Mouse (Mus musculus) brain, embryonic 14.5 days (tissue): Measurements from ENCODE around the gene Ttbk1. TPM values are rescaled to one million over a fixed set of nuclear protein-coding genes. Genes with fewer than 3 reads are reported as not detected.

Experiments used
- DNase-seq: peaks from one replicate; pipeline ENCODE4 v3.0.0-alpha.2; 2011; ENCODE audit warnings: low read depth
- CTCF ChIP-seq: fragments of 200-500 bp; IDR thresholded peaks from 2 replicates; pipeline ENCODE4 v1.5.1; 2012; ENCODE audit warnings: inconsistent platforms, mild to moderate bottlenecking, moderate library complexity, borderline replicate concordance; ENCODE audit not compliant: insufficient read depth, insufficient read length; ENCODE audit errors: extremely low read depth
- POLR2A ChIP-seq: fragments of 200-500 bp; IDR thresholded peaks from 2 replicates; pipeline ENCODE4 v1.6.1; 2012; ENCODE audit warnings: mild to moderate bottlenecking, inconsistent platforms, borderline replicate concordance; ENCODE audit not compliant: poor library complexity, insufficient read depth, insufficient read length, severe bottlenecking; ENCODE audit errors: extremely low read depth
- polyA plus RNA-seq: library from polyadenylated mRNA; depleted of rRNA; stranded (reverse); fragments of >200 nt; gene quantifications from 2 replicates; pipeline ENCODE4 v1.2.3, GENCODE M21; 2012; rRNA removed

Gene Ttbk1
- polyA plus RNA-seq, 1 experiment: 35.4 TPM

DNA sequence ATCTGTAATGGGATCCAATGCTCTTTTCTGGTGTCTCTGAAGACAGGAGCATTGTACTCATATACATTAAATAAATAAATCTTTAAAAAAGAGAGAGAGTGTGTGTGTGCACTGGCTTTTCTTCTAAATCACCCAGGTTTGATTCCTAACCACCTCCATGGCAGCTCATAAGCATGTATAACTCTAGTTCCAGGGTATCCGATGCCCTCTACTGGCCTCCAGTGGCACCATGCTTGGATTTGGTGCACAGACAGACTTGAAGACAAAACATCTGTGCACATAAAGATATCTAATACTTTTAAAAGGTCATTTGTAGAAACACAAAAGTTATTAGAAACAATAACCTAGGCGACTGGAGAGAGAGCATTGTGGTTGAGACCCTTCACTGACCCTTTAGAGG lies 94.5 kb downstream of the Ttbk1 start:
- TF ChIP-seq POLR2A (no peak), CTCF (peak; percentile 76; the same call in 1 of the 2 replicates)
- peak; percentile 77 for DNase-seq

Other genes with a start within 250 kb of the Ttbk1 start
- gene Polr1c, start 239.6 kb downstream of the Ttbk1 start, polyA plus RNA-seq: 98.2 and 137 TPM in 2 replicates
- gene Yipf3, start 239.6 kb downstream of the Ttbk1 start, polyA plus RNA-seq: 84.0 and 96.8 TPM in 2 replicates
- gene Lrrc73, start 234.1 kb downstream of the Ttbk1 start, polyA plus RNA-seq: 31.1 and 31.9 TPM in 2 replicates
- gene Tjap1, start 204.6 kb downstream of the Ttbk1 start, polyA plus RNA-seq: 58.8 and 77.3 TPM in 2 replicates
- gene Dlk2, start 190.3 kb downstream of the Ttbk1 start, polyA plus RNA-seq: 93.3 and 114 TPM in 2 replicates
- 17.5 and 20.9 TPM in 2 replicates for gene Abcc10, start 159.3 kb downstream of the Ttbk1 start, polyA plus RNA-seq
- gene Zfp318, start 103.9 kb downstream of the Ttbk1 start, polyA plus RNA-seq: 28.3 and 39.7 TPM in 2 replicates
- gene Crip3, start 58.7 kb downstream of the Ttbk1 start, polyA plus RNA-seq: 8.2 and 11.3 TPM in 2 replicates
- gene Slc22a7, start 49.2 kb downstream of the Ttbk1 start, polyA plus RNA-seq: 0.07 and 0.09 TPM in 2 replicates
- 17.6 and 25.7 TPM in 2 replicates for gene Dnph1, start 9.0 kb upstream of the Ttbk1 start, polyA plus RNA-seq
- 37.5 and 50.4 TPM in 2 replicates for gene Cul9, start 58.7 kb upstream of the Ttbk1 start, polyA plus RNA-seq
- gene Srf, start 68.5 kb upstream of the Ttbk1 start, polyA plus RNA-seq: 83.2 and 87.6 TPM in 2 replicates
- gene Ptk7, start 141.8 kb upstream of the Ttbk1 start, polyA plus RNA-seq: 22.9 and 38.7 TPM in 2 replicates
- gene Klc4, start 158.3 kb upstream of the Ttbk1 start, polyA plus RNA-seq: 30.0 and 34.5 TPM in 2 replicates
- gene Mrpl2, start 158.6 kb upstream of the Ttbk1 start, polyA plus RNA-seq: 47.2 and 53.1 TPM in 2 replicates
- gene Cul7, start 162.7 kb upstream of the Ttbk1 start, polyA plus RNA-seq: 69.4 and 88.5 TPM in 2 replicates
- 36.7 and 37.2 TPM in 2 replicates for gene Rrp36, start 186.7 kb upstream of the Ttbk1 start, polyA plus RNA-seq
- gene Mea1, start 191.1 kb upstream of the Ttbk1 start, polyA plus RNA-seq: 141 and 144 TPM in 2 replicates
- gene Klhdc3, start 193.2 kb upstream of the Ttbk1 start, polyA plus RNA-seq: 169 and 175 TPM in 2 replicates
- gene Ppp2r5d, start 217.4 kb upstream of the Ttbk1 start, polyA plus RNA-seq: 112 and 114 TPM in 2 replicates
- 46.7 and 58.5 TPM in 2 replicates for gene Pex6, start 223.8 kb upstream of the Ttbk1 start, polyA plus RNA-seq
- gene Gnmt, start 241.5 kb upstream of the Ttbk1 start, polyA plus RNA-seq: 1.5 and 2.4 TPM in 2 replicates